Mouse (Mus musculus) sigmoid colon, adult 10 weeks (tissue): ENCODE measurements around the gene Utf1. TPM values are rescaled to one million over a fixed set of nuclear protein-coding genes. Genes with fewer than 3 reads are reported as not detected.

Experiments used
- polyA plus RNA-seq: library from polyadenylated mRNA; stranded (reverse); fragments of 350-450 nt; fragmentation: Illumina TruSeq; extraction: RNeasy Lipid Tissue Mini Kit (QIAGEN cat#74804); gene quantifications from one replicate; pipeline ENCODE4 v1.2.3, GENCODE M21; 2014; ENCODE audit warnings: low read depth, low replicate concordance

Utf1 gene
- not detected for polyA plus RNA-seq

DNA sequence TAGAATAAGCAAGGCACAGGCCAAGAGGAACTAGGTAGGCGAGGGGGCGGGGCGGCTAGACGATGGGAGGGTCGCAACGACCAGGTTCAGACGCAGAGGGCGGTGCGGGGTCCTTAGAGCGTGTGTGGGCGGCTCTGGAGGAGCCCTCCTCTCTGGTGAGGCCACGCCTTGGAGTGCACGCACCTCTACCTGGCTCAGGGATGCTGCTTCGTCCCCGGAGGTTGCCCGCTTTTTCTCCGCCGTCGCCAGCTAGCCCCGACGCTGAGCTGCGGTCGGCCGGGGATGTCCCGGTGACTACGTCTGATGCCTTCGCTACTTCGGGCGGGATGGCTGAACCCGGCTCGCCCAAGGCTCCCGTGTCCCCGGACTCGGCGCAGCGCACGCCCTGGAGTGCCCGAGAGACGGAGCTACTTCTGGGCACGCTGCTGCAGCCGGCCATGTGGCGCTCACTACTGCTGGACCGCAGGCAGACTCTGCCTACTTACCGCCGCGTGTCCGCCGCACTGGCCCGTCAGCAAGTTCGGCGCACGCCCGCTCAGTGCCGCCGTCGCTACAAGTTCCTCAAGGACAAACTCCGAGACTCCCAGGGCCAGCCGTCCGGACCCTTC, at the start of gene Utf1:
TSS of gene Utf1 (plus strand) at position 116 of the 608 bp plus-strand sequence.

DNA sequence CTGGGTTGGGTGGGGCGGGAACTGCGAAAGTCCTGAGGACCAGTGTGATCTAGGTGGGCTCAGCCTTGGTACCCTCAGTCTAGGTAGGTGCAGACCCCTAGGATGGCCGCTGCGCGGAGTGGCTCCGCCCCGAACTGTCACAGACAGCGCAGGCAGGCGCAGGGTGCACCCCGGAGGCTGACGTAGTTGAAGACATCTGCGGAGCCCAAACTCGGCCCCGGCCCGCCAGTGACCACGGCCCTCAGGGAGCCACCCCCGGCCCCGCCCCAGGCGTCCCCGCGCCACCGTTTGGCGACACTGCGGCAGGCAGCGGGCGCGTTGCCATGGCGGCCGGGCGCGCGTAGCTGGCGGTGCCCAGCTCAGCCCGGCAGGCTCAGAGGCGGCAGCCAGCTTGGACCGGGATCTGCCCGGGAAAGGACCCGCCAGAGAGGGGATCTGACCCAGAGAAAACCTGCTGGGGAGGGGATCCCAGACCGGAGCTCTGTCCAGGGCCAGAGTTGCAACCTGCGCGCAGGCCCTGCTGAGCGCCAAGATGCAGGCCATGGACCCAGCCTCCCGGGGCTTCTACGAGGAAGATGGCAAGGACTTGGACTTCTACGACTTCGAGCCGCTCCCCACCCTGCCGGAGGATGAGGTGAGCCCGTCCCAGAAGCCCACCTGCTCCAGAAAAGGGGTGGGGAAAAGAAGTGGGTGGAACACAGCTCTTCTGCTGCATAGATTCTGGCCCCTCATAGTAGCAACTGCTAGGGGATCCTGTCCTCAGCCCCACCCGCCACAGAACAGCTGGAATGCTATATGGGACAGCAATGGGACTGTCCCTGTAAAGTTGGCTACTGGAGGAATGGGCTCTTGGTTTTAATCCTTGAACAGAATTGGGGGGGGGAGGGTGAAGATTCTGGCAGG, 48.7 kb upstream of the Utf1 start, which contains the start of gene Kndc1:
TSS of gene Kndc1 (plus strand) at position 42 of the 903 bp plus-strand sequence.

DNA sequence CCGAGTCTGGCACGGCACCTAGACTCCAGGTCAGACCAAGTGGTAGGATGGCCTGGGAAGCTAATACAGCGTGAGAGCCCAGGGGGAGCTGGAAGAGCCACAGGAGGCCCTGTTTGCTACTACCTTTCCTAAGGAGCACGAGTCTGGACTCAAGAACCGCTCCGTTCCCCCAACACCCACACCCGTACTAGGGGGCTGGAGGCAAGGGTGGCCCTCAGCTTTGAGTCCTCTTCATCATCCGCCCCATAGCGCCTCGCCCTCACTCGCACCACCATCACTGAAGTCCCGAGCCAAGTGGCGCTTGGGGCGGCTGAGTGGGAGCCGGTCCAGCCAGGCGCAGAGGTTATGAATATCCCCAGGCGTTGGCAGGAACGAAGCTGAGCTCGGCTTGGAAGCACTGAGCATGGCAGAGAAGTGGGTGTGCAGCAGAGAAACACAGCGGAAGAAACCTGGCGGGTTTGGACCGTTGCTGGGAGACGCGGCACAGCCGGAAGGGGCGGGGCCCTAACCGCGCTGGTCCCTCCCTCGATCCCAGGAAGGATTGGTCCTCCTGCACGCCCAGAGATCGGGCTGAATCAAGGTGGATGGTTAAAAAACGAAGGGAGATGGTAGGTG, 34.8 kb downstream of the Utf1 start, which contains the start of gene 6430531B16Rik:
TSS of gene 6430531B16Rik (minus strand) at position 478 of the 615 bp plus-strand sequence.

DNA sequence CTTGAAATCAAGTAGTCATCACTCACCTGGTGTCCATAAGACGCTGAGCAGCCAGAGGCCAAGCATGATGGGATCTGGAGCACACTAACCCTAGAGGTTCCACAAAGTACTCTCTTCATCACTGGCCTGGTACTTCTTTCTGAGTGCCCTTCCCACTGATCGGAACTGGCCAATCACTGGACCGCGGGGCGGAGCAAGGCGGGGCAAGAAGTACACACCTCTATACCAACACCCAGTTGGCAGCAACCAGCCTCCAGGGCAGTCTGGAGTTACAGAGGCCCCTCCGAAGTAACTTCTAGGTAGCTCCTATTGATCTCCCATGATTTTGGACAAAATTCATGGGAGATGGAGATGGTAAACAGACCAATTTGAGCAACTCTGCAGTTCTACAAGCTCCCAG, 48.8 kb downstream of the Utf1 start, which contains the start of gene Adam8:
TSS of gene Adam8 (minus strand) at position 157 of the 400 bp plus-strand sequence.

Other genes starting within 250 kb of the Utf1 start
- not detected for gene Adgra1, start 109.6 kb upstream of the Utf1 start, polyA plus RNA-seq
- not detected for gene Kndc1, start 49.1 kb upstream of the Utf1 start, polyA plus RNA-seq
- not detected for gene 6430531B16Rik, start 35.0 kb downstream of the Utf1 start, polyA plus RNA-seq
- gene Adam8, start 48.8 kb downstream of the Utf1 start, polyA plus RNA-seq, result not detected
- gene Zfp511, start 92.6 kb downstream of the Utf1 start, polyA plus RNA-seq, result 15.9 TPM
- 12.0 TPM for gene Tubgcp2, start 92.9 kb downstream of the Utf1 start, polyA plus RNA-seq
- not detected for gene Msx3, start 105.3 kb downstream of the Utf1 start, polyA plus RNA-seq
- not detected for gene Caly, start 138.8 kb downstream of the Utf1 start, polyA plus RNA-seq
- gene Prap1, start 149.6 kb downstream of the Utf1 start, polyA plus RNA-seq, result not detected
- 32.4 TPM for gene Fuom, start 158.7 kb downstream of the Utf1 start, polyA plus RNA-seq
- 5.0 TPM for gene Paox, start 172.0 kb downstream of the Utf1 start, polyA plus RNA-seq
- 87.7 TPM for gene Echs1, start 172.7 kb downstream of the Utf1 start, polyA plus RNA-seq
- 3.2 TPM for gene Mtg1, start 193.8 kb downstream of the Utf1 start, polyA plus RNA-seq
- gene Sprn, start 211.1 kb downstream of the Utf1 start, polyA plus RNA-seq, result 0.73 TPM
- not detected for gene Olfr522, start 221.0 kb downstream of the Utf1 start, polyA plus RNA-seq
- gene Olfr523, start 229.4 kb downstream of the Utf1 start, polyA plus RNA-seq, result not detected